Mouse (Mus musculus) heart, embryonic 14.5 days (tissue): Measurements from ENCODE around the gene Clp1. TPM values are rescaled to one million over a fixed set of nuclear protein-coding genes. Genes with fewer than 3 reads are reported as not detected.
"Not testable (repeated sequence)": the region's sequence is repeated elsewhere in the genome, so short reads cannot be mapped to it uniquely, and the experiment has no call there.

Experiments
- ATAC-seq: fragments of 200-750 bp; cut with Nextera tagmentation; 2 replicates; pipeline ENCODE4 v1.8.0; 2017; ENCODE audit warnings: low read depth, moderate TSS enrichment; ENCODE audit not compliant: insufficient number of reproducible peaks, insufficient read depth, low FRiP score
- H3K27ac ChIP-seq, 2 experiments: fragments of 200-500 bp in 1 of 2; fragments of 300-500 bp in 1 of 2; sonication (generic) in 1 of 2; replicated peaks in 1 of 2; 2 replicates each; pipeline ENCODE4 v1.5.1; 2012 to 2014; ENCODE audit warnings: low read depth in 2 of 2, low read length in 2 of 2, control low read depth in 1 of 2, mild to moderate bottlenecking in 1 of 2, mixed read lengths in 1 of 2; ENCODE audit not compliant: control insufficient read depth in 1 of 2, insufficient read depth in 1 of 2
- H3K27me3 ChIP-seq: fragments of 300-500 bp; sonication (generic); 2 replicates; pipeline ENCODE4 v1.6.1; 2014; ENCODE audit warnings: mild to moderate bottlenecking, low read length, control low read depth; ENCODE audit not compliant: control insufficient read depth, insufficient read depth
- H3K36me3 ChIP-seq: fragments of 300-500 bp; sonication (generic); 2 replicates; pipeline ENCODE4 v1.6.1; 2014; ENCODE audit warnings: mild to moderate bottlenecking, control low read depth, low read length, mixed read lengths; ENCODE audit not compliant: control insufficient read depth, insufficient read depth
- H3K4me1 ChIP-seq, 2 experiments: fragments of 200-500 bp in 1 of 2; fragments of 300-500 bp in 1 of 2; sonication (generic) in 1 of 2; 2 replicates each; pipeline ENCODE4 v1.6.1; 2012 to 2014; ENCODE audit warnings: low read length in 2 of 2, control low read depth in 1 of 2, mixed read lengths in 1 of 2; ENCODE audit not compliant: control insufficient read depth in 2 of 2, insufficient read depth in 2 of 2
- H3K4me2 ChIP-seq: fragments of 300-500 bp; sonication (generic); 2 replicates; pipeline ENCODE4 v1.6.1; 2014; ENCODE audit warnings: mild to moderate bottlenecking, low read length
- H3K4me3 ChIP-seq, 2 experiments: fragments of 200-500 bp in 1 of 2; fragments of 300-500 bp in 1 of 2; sonication (generic) in 1 of 2; 2 replicates each; pipeline ENCODE4 v1.5.1; 2012 to 2014; ENCODE audit warnings: low read length in 2 of 2, mild to moderate bottlenecking in 2 of 2, control low read depth in 1 of 2, low read depth in 1 of 2, moderate library complexity in 1 of 2; ENCODE audit not compliant: control insufficient read depth in 1 of 2, insufficient read depth in 1 of 2
- H3K9ac ChIP-seq: fragments of 300-500 bp; sonication (generic); 2 replicates; pipeline ENCODE4 v1.6.1; 2014; ENCODE audit warnings: mild to moderate bottlenecking, low read length
- H3K9me3 ChIP-seq: fragments of 300-500 bp; sonication (generic); 2 replicates; pipeline ENCODE4 v1.6.1; 2016; ENCODE audit warnings: low read length, control low read depth; ENCODE audit not compliant: control insufficient read depth
- WGBS: fragments of 180-500 bp; shearing (Covaris S2); extraction: QIAGEN DNeasy Blood & Tissue Kit; methylation state at CpG from one replicate; pipeline ENCODE4 v1.1.7; 2014; 5-methylcytosine and 5-hydroxymethylcytosine counted together
- polyA plus RNA-seq: library from polyadenylated mRNA; unstranded; fragments of >200 nt; fragmentation: Nextera tagmentation; extraction: Ambion mirVana; gene quantifications from 2 replicates; pipeline ENCODE4 v1.2.1, GENCODE M21; 2014

Clp1 gene
- polyA plus RNA-seq, 1 experiment from 2014 or later = 16.9 TPM

DNA sequence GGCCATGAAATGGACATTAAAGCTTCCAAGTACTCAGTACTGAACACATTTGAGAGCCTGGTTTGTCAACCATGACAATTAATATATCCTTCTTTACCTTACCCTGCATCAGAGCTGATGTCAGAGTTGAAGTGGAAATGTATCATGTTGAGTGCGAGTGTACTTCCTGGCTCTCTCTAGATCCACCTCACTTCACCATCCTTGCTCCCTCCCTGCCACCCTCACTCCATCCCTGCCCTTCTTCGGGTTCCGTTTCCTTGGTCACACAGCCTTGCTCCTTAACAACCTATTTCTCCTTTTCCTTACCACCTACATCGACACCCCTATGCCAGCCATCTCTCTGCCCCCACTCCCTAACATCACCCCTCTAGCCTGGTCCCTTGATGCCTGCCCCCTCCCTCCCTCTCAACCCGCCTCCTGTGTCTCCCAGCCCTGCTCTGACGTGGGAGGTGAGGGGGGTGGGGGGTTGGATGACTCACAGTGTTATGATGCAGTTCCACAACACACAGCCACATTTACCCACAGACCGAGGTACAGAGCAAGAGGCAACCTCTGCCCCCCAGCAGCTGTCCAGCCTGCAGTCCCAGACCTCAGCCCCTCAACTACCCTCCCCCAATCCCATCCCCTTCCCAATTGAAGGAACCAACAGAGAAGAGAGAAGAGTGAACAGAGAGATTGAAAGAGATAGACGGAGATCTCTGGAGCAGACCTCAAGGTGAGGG, 6.6 kb upstream of the Clp1 start, which contains the start of gene Ypel4:
Gene Ypel4, plus strand, starts transcription at position 480 of the 722 bp plus-strand sequence.
- peak; percentile 29; the same call in 1 of the 2 replicates for ATAC-seq
- whole genome bisulfite sequencing = 5% methylated on average over 8 of the region's 8 CpGs
- peak within 1 kb of the TSS; percentile 69 for H3K9ac ChIP-seq
- peaks cover 31 to 40% of the 10 kb centered on the region in 2 experiments for H3K4me1 ChIP-seq
- no peaks in the 10 kb centered on the region for H3K36me3 ChIP-seq
- no peak within 1 kb of the TSS for H3K27ac ChIP-seq
- peak within 1 kb of the TSS; percentile 73 for H3K4me2 ChIP-seq
- H3K4me3 ChIP-seq = peak within 1 kb of the TSS; percentile 47 to 53
- H3K27me3 ChIP-seq = no peaks in the 10 kb centered on the region
- H3K9me3 ChIP-seq = no peaks in the 10 kb centered on the region

DNA sequence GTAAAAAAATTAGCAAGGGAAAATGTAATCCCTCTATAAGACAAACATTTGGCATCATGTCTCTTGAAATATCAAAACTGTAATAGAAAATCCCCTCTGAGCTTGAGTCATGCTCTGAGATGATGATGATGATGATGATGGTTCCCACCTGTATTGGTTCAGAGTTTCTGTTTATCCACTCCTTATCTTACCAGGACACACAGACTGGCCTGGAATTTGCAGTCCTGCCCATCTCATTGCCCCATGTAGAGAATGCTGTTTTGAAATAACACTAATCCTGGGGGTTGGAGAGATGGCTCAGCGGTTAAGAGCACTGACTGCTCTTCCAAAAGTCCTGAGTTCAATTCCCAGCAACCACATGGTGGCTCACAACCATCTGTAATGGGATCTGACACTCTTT, 5.2 kb upstream of the Clp1 start:
- H3K36me3 ChIP-seq = no peaks in the 10 kb centered on the region
- peaks cover 21 to 29% of the 10 kb centered on the region in 2 experiments for H3K4me1 ChIP-seq
- no peak overlapping the region for H3K27ac ChIP-seq
- no peak for ATAC-seq
- H3K4me2 ChIP-seq = no peak overlapping the region
- no peaks in the 10 kb centered on the region for H3K9me3 ChIP-seq
- H3K4me3 ChIP-seq = no peak overlapping the region
- H3K27me3 ChIP-seq = no peaks in the 10 kb centered on the region
- no peak overlapping the region for H3K9ac ChIP-seq
- WGBS = 53% methylated on average over 1 of the region's 1 CpGs

GRCm38 (mm10) chr2:84731206-84731605, 4.1 kb upstream of the Clp1 start:
- Histone ChIP-seq H3K4me3 (no peak overlapping the region), H3K9me3 (no peaks in the 10 kb centered on the region), H3K36me3 (no peaks in the 10 kb centered on the region), H3K4me2 (no peak overlapping the region), H3K9ac (no peak overlapping the region), H3K27ac (no peak overlapping the region), H3K4me1 (peaks cover 14 to 25% of the 10 kb centered on the region in 2 experiments), H3K27me3 (no peaks in the 10 kb centered on the region)
- WGBS = 78% methylated on average over 3 of the region's 3 CpGs
- no peak for ATAC-seq

GRCm38 (mm10) chr2:84728191-84728590, 1.0 kb upstream of the Clp1 start:
- not testable (repeated sequence) for H3K9ac ChIP-seq, H3K27ac ChIP-seq, ATAC-seq, H3K4me2 ChIP-seq, H3K27me3 ChIP-seq, H3K9me3 ChIP-seq, H3K4me3 ChIP-seq
- 78% methylated on average over 5 of the region's 5 CpGs for WGBS
- Histone ChIP-seq H3K36me3 (peaks cover 28% of the 10 kb centered on the region), H3K4me1 (peaks cover 2 to 17% of the 10 kb centered on the region in 2 experiments; a peak in 3 of 4 replicates)

GRCm38 (mm10) chr2:84726716-84727115, 434 bp downstream of the Clp1 start:
- Histone ChIP-seq H3K4me2 (peak overlapping the region; percentile 96), H3K36me3 (peaks cover 32% of the 10 kb centered on the region), H3K4me1 (peaks cover 2 to 17% of the 10 kb centered on the region in 2 experiments; a peak in 3 of 4 replicates), H3K9ac (peak overlapping the region; percentile 81), H3K4me3 (peak overlapping the region; percentile 61 to 71), H3K27ac (peak overlapping the region in 1 of 2 experiments; percentile 90; a peak in 1 of 4 replicates), H3K9me3 (no peaks in the 10 kb centered on the region), H3K27me3 (no peaks in the 10 kb centered on the region)
- WGBS = 3% methylated on average over 9 of the region's 9 CpGs
- no peak for ATAC-seq

GRCm38 (mm10) chr2:84725770-84726169, 1.4 kb downstream of the Clp1 start:
- H3K9ac ChIP-seq = no peak overlapping the region; the same call in 1 of the 2 replicates

GRCm38 (mm10) chr2:84723856-84724255, 3.3 kb downstream of the Clp1 start:
- Histone ChIP-seq H3K4me1 (peaks cover 2 to 17% of the 10 kb centered on the region in 2 experiments; a peak in 3 of 4 replicates), H3K9me3 (no peaks in the 10 kb centered on the region), H3K9ac (no peak overlapping the region), H3K36me3 (peaks cover 32% of the 10 kb centered on the region), H3K27ac (no peak overlapping the region), H3K4me3 (no peak overlapping the region), H3K27me3 (no peaks in the 10 kb centered on the region), H3K4me2 (no peak overlapping the region)
- no peak for ATAC-seq
- WGBS = 91% methylated on average over 14 of the region's 14 CpGs

More at GRCm38 (mm10) chr2:84725770-84726169, 1.4 kb downstream of the Clp1 start:
- Histone ChIP-seq H3K4me1 (peaks cover 2 to 17% of the 10 kb centered on the region in 2 experiments; a peak in 3 of 4 replicates), H3K4me2 (no peak overlapping the region; the same call in 1 of the 2 replicates), H3K27ac (no peak overlapping the region), H3K27me3 (no peaks in the 10 kb centered on the region), H3K4me3 (no peak overlapping the region), H3K9me3 (no peaks in the 10 kb centered on the region), H3K36me3 (peaks cover 32% of the 10 kb centered on the region)
- ATAC-seq = no peak
- WGBS = 89% methylated on average over 10 of the region's 10 CpGs
